Mouse (Mus musculus): ENCODE measurements around the gene Tomm70a.

DNA sequence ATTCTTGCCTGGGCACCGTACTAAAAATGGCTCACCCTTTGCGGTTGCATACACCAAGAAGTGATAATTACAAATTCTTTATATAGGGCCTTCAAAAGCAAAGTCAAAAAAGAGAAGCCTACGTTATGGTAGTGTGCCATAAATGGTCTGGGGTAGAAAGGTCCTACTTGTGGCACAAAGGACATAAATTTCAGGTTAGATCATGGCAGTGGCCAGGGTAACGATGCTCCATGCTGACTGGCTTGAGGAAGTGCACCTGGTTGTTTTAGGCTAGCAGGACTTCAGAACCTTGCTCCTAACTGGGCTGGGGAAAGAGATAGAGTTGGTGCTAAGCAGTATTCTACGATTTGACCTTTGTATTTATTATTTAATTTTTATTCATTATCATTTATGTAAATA is 46.0 kb downstream of the Tomm70a start:
- TF ChIP-seq EP300 (IDR thresholded peaks at IDR 0.05; ENCODE audit: low read depth in 1 of 2, low read length in 2 of 2) = no peak
- no peak for TF ChIP-seq POLR2A (IDR thresholded peaks at IDR 0.05; ENCODE audit: control insufficient read depth in 1 of 2, insufficient read depth in 1 of 2, low read depth in 1 of 2, low read length in 2 of 2, poor library complexity in 1 of 2)
- TF ChIP-seq CTCF (IDR thresholded peaks at IDR 0.05 in 2 of 3, conservative IDR thresholded peaks at IDR 0.05 in 1 of 3; ENCODE audit: control insufficient read depth in 1 of 3, insufficient read depth in 1 of 3, low read depth in 2 of 3, low read length in 3 of 3, poor library complexity in 1 of 3, severe bottlenecking in 1 of 3) = no peak
- no peak for TF ChIP-seq POLR2AphosphoS5 (IDR thresholded peaks at IDR 0.05; ENCODE audit: borderline replicate concordance, low read depth, low read length)
- TF ChIP-seq GABPA (IDR thresholded peaks at IDR 0.05; ENCODE audit: low read depth, low read length) = no peak
